Mouse (Mus musculus) forebrain, embryonic 13.5 days (tissue): Measurements from ENCODE around the gene Eif2b4. TPM values are rescaled to one million over a fixed set of nuclear protein-coding genes. Genes with fewer than 3 reads are reported as not detected.

Source experiments
- ATAC-seq: fragments of 200-750 bp; cut with Nextera tagmentation; 2 replicates; pipeline ENCODE4 v1.8.0; 2017
- H3K27ac ChIP-seq: fragments of 300-500 bp; sonication (generic); 2 replicates; pipeline ENCODE4 v1.5.1; 2015; ENCODE audit warnings: inconsistent platforms, mild to moderate bottlenecking, moderate library complexity
- H3K27me3 ChIP-seq: fragments of 300-500 bp; sonication (generic); 2 replicates; pipeline ENCODE4 v1.6.1; 2015; ENCODE audit warnings: mild to moderate bottlenecking, inconsistent platforms
- H3K36me3 ChIP-seq: fragments of 300-500 bp; sonication (generic); 2 replicates; pipeline ENCODE4 v1.6.1; 2015; ENCODE audit warnings: mild to moderate bottlenecking, inconsistent platforms; ENCODE audit not compliant: poor library complexity, severe bottlenecking
- H3K4me1 ChIP-seq: fragments of 300-500 bp; sonication (generic); 2 replicates; pipeline ENCODE4 v1.6.1; 2015; ENCODE audit warnings: inconsistent platforms
- H3K4me2 ChIP-seq: fragments of 300-500 bp; sonication (generic); 2 replicates; pipeline ENCODE4 v1.6.1; 2015; ENCODE audit warnings: inconsistent platforms, mild to moderate bottlenecking, moderate library complexity
- H3K4me3 ChIP-seq: fragments of 300-500 bp; sonication (generic); 2 replicates; pipeline ENCODE4 v1.5.1; 2015; ENCODE audit warnings: mild to moderate bottlenecking, inconsistent platforms
- H3K9ac ChIP-seq: fragments of 300-500 bp; sonication (generic); 2 replicates; pipeline ENCODE4 v1.6.1; 2015; ENCODE audit warnings: mild to moderate bottlenecking, inconsistent platforms
- H3K9me3 ChIP-seq: fragments of 300-500 bp; sonication (generic); replicated peaks from 2 replicates; pipeline ENCODE4 v1.6.1; 2016; ENCODE audit warnings: inconsistent platforms
- WGBS: fragments of 180-500 bp; shearing (Covaris S2); methylation state at CpG from one replicate; pipeline ENCODE4 v1.1.7; 2015; 5-methylcytosine and 5-hydroxymethylcytosine counted together
- polyA plus RNA-seq: library from polyadenylated mRNA; unstranded; fragments of >200 nt; fragmentation: Nextera tagmentation; extraction: Ambion mirVana; gene quantifications from 2 replicates; pipeline ENCODE4 v1.2.1, GENCODE M21; 2015

Gene Eif2b4
- polyA plus RNA-seq, result 75.8 and 77.9 TPM in 2 replicates

- peak within 1 kb of the TSS; percentile 90 for H3K9ac ChIP-seq
- H3K4me2 ChIP-seq, result peak within 1 kb of the TSS; percentile 95
- peak; percentile 97 for ATAC-seq
- H3K27me3 ChIP-seq, result no peaks in the 10 kb centered on the region
- no peaks in the 10 kb centered on the region for H3K9me3 ChIP-seq
- H3K36me3 ChIP-seq, result peaks cover 72% of the 10 kb centered on the region
- peaks cover 24% of the 10 kb centered on the region for H3K4me1 ChIP-seq
- peak within 1 kb of the TSS; percentile 73 for H3K27ac ChIP-seq
- peak within 1 kb of the TSS; percentile 83 for H3K4me3 ChIP-seq
- under 1% methylated on average over 48 of the region's 48 CpGs for WGBS
Observed at GRCm38 (mm10) chr5:31192939-31193630, at the start of gene Eif2b4, which contains the start of gene Snx17. TSS of gene Eif2b4 (minus strand) at chr5:31193430. TSS of gene Snx17 (plus strand) at chr5:31193227.

GRCm38 (mm10) chr5:31242191-31242590 is 49.0 kb upstream of the Eif2b4 start:
- Histone ChIP-seq H3K27me3 (no peaks in the 10 kb centered on the region), H3K9ac (peak overlapping the region; percentile 94), H3K36me3 (peaks cover 36% of the 10 kb centered on the region), H3K4me1 (peaks cover 16% of the 10 kb centered on the region), H3K27ac (no peak overlapping the region), H3K4me3 (peak overlapping the region; percentile 92), H3K9me3 (no peaks in the 10 kb centered on the region), H3K4me2 (peak overlapping the region; percentile 89)
- ATAC-seq, result no peak
- 16% methylated on average over 10 of the region's 10 CpGs for WGBS

GRCm38 (mm10) chr5:31241522-31242034 is 48.3 kb upstream of the Eif2b4 start:
- Histone ChIP-seq H3K9ac (peak overlapping the region; percentile 94), H3K4me3 (peak overlapping the region; percentile 92), H3K27me3 (no peaks in the 10 kb centered on the region), H3K4me1 (peaks cover 16% of the 10 kb centered on the region), H3K4me2 (peak overlapping the region; percentile 89), H3K27ac (peak overlapping the region; percentile 95), H3K9me3 (0 out of 2 replicates have a peak, but pooled peaks cover under 1% of the 10 kb centered on the region), H3K36me3 (peaks cover 30% of the 10 kb centered on the region)
- no peak for ATAC-seq
- WGBS, result 0% methylated on average over 13 of the region's 13 CpGs

- H3K4me3 ChIP-seq, result peak within 1 kb of the TSS; percentile 92
- peak within 1 kb of the TSS; percentile 94 for H3K9ac ChIP-seq
- ATAC-seq, result peak; percentile 99
- H3K36me3 ChIP-seq, result peaks cover 23% of the 10 kb centered on the region
- no peaks in the 10 kb centered on the region for H3K27me3 ChIP-seq
- under 1% methylated on average over 49 of the region's 103 CpGs for WGBS
- peak within 1 kb of the TSS; percentile 89 for H3K4me2 ChIP-seq
- H3K9me3 ChIP-seq, result peaks cover 8% of the 10 kb centered on the region; the same call in 1 of the 2 replicates
- H3K4me1 ChIP-seq, result peaks cover 16% of the 10 kb centered on the region
- peak within 1 kb of the TSS; percentile 95 for H3K27ac ChIP-seq
Observed at GRCm38 (mm10) chr5:31240637-31241521, 47.6 kb upstream of the Eif2b4 start, which contains the start of the genes Nrbp1 and Gm9970. TSS of gene Nrbp1 (plus strand) at chr5:31240864. TSS of gene Gm9970 (minus strand) at chr5:31241232.

GRCm38 (mm10) chr5:31226641-31227040 is 33.4 kb upstream of the Eif2b4 start:
- Histone ChIP-seq H3K9ac (no peak overlapping the region), H3K27me3 (no peaks in the 10 kb centered on the region), H3K4me1 (no peaks in the 10 kb centered on the region), H3K4me3 (no peak overlapping the region), H3K27ac (no peak overlapping the region), H3K36me3 (no peaks in the 10 kb centered on the region), H3K4me2 (no peak overlapping the region), H3K9me3 (no peaks in the 10 kb centered on the region)
- no peak for ATAC-seq
- WGBS, result 67% methylated on average over 1 of the region's 1 CpGs

- Histone ChIP-seq H3K4me2 (no peak overlapping the region), H3K4me1 (peaks cover 14% of the 10 kb centered on the region), H3K9ac (no peak overlapping the region), H3K36me3 (no peaks in the 10 kb centered on the region), H3K27ac (no peak overlapping the region), H3K4me3 (no peak overlapping the region), H3K27me3 (no peaks in the 10 kb centered on the region), H3K9me3 (no peaks in the 10 kb centered on the region)
- no peak for ATAC-seq
- WGBS, result 96% methylated on average over 9 of the region's 9 CpGs
Observed at GRCm38 (mm10) chr5:31222696-31223095, 29.5 kb upstream of the Eif2b4 start.

- 10% methylated on average over 11 of the region's 11 CpGs for WGBS
- H3K4me2 ChIP-seq, result peak overlapping the region; percentile 79
- H3K27me3 ChIP-seq, result no peaks in the 10 kb centered on the region
- peak overlapping the region; percentile 92 for H3K9ac ChIP-seq
- H3K4me1 ChIP-seq, result peaks cover 18% of the 10 kb centered on the region
- H3K4me3 ChIP-seq, result peak overlapping the region; percentile 90
- no peaks in the 10 kb centered on the region for H3K9me3 ChIP-seq
- no peak; the same call in 1 of the 2 replicates for ATAC-seq
- H3K36me3 ChIP-seq, result no peaks in the 10 kb centered on the region
- peak overlapping the region; percentile 87 for H3K27ac ChIP-seq
Observed at GRCm38 (mm10) chr5:31221304-31221945, 28.2 kb upstream of the Eif2b4 start.

- Histone ChIP-seq H3K4me3 (peak within 1 kb of the TSS; percentile 90), H3K9ac (peak within 1 kb of the TSS; percentile 92), H3K36me3 (no peaks in the 10 kb centered on the region), H3K27me3 (no peaks in the 10 kb centered on the region), H3K27ac (peak within 1 kb of the TSS; percentile 87), H3K9me3 (no peaks in the 10 kb centered on the region), H3K4me2 (peak within 1 kb of the TSS; percentile 79), H3K4me1 (peaks cover 18% of the 10 kb centered on the region)
- ATAC-seq, result peak; percentile 96
- WGBS, result under 1% methylated on average over 70 of the region's 70 CpGs
Observed at GRCm38 (mm10) chr5:31220448-31221303, 27.4 kb upstream of the Eif2b4 start, which contains the start of gene Ppm1g. TSS of gene Ppm1g (minus strand) at chr5:31220687.

- peak; percentile 77 for ATAC-seq
- H3K27ac ChIP-seq, result peak overlapping the region; percentile 87
Observed at GRCm38 (mm10) chr5:31219911-31220447, 26.7 kb upstream of the Eif2b4 start.

GRCm38 (mm10) chr5:31219474-31219873 is 26.2 kb upstream of the Eif2b4 start:
- 2% methylated on average over 11 of the region's 11 CpGs for WGBS
- peak overlapping the region; percentile 90 for H3K4me3 ChIP-seq
- H3K4me2 ChIP-seq, result peak overlapping the region; percentile 79
- H3K4me1 ChIP-seq, result peaks cover 18% of the 10 kb centered on the region
- H3K36me3 ChIP-seq, result no peaks in the 10 kb centered on the region
- H3K27ac ChIP-seq, result peak overlapping the region; percentile 87
- peak overlapping the region; percentile 92 for H3K9ac ChIP-seq
- no peaks in the 10 kb centered on the region for H3K27me3 ChIP-seq
- H3K9me3 ChIP-seq, result no peaks in the 10 kb centered on the region
- no peak for ATAC-seq

More at GRCm38 (mm10) chr5:31219911-31220447, 26.7 kb upstream of the Eif2b4 start:
- Histone ChIP-seq H3K36me3 (no peaks in the 10 kb centered on the region), H3K9me3 (no peaks in the 10 kb centered on the region), H3K4me3 (peak overlapping the region; percentile 90), H3K4me1 (peaks cover 18% of the 10 kb centered on the region), H3K27me3 (no peaks in the 10 kb centered on the region), H3K9ac (peak overlapping the region; percentile 92), H3K4me2 (peak overlapping the region; percentile 79)
- WGBS, result under 1% methylated on average over 40 of the region's 40 CpGs
